Mouse (Mus musculus): ENCODE measurements around the gene Ccni. TPM values are rescaled to one million over a fixed set of nuclear protein-coding genes. Genes with fewer than 3 reads are reported as not detected.
A peak's percentile ranks its signal among the peaks of the same experiment; 100 is the strongest.

Ccni gene
- total RNA-seq, 4 experiments from 2014 or later = 245 to 256 (median 250) TPM

DNA sequence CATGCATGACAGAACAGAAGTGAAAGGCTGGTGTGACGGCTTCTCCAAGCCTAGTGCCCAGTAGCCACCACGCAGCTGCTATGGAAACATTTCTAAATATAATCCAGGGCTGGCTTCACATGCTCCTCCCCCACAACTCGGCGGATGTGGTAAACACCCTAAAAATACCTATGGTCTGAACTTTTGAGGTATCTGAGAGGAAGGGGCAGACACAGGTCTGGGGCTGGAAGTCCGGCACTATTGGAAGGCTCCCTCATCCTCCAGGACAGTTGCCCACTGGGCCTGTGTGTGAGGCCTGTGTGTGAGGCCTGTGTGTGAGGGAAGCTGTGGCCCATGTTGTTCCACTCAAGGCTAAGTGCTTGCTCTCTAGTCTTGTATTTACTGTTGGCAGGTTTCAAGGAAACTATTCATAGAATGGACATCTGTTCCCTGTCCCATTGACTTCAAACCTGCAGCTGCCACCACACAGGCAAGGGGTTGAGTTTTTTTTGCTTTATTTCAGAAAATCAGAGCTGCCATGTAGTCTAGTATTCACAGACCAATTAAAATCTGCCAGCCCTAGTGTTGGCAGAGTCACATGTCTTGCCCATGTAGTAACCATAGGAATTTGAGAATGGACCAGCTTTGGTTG is 69.2 kb downstream of the Ccni start:
- no peak for DNase-seq (ENCODE audit: low spot score in 2 of 2)

GRCm38 (mm10) chr5:93135368-93136107 is 70.8 kb downstream of the Ccni start:
- DNase-seq (ENCODE audit: low spot score in 2 of 2) = no peak

GRCm38 (mm10) chr5:93133445-93134244 is 72.7 kb downstream of the Ccni start:
- peak in 1 of 2 experiments; percentile 49 for DNase-seq (ENCODE audit: low spot score in 2 of 2)

Other genes with a start within 250 kb of the Ccni start
- gene Sowahb, start 161.5 kb downstream of the Ccni start, total RNA-seq (2022) = 1 to 10 TPM; 3.0 to 4.3 (median 3.7) TPM
- gene Sept11, start 113.1 kb downstream of the Ccni start, total RNA-seq (2022) = 100 to 1,000 TPM; 105 to 119 (median 113) TPM
- gene 2010109A12Rik, start within 50 bp of the Ccni start, total RNA-seq (2022) = 1 to 10 TPM; 1.1 to 1.3 (median 1.1) TPM
- gene Ccng2, start 60.8 kb upstream of the Ccni start, total RNA-seq (2022) = 10 to 100 TPM; 38.9 to 50.8 (median 45.3) TPM

All from layer of hippocampus, adult 8-10 months (tissue).